Mouse (Mus musculus): ENCODE measurements around the gene E2f8.

The E2f8 gene

DNA sequence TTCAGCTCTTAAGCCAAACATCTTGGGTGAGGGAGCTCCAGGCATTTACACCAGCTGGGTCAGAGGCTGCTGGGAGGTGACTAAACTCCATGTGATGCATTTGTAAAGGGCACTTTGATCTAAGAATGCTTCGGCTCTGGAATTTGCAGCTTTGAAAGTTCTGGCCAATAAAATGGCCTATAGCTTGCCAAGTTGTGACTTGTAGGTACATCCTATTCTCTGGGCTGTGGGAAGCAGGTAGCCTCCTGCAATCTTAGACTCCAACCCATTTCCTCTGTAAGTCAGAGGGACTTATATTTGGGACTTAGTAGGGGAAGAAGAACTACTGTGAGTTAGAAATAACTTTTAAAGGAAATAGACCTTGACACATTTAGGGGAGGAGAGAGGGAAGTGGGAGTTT lies 20.4 kb downstream of the E2f8 start:
- TF ChIP-seq NANOG (IDR thresholded peaks at IDR 0.05; ENCODE audit: borderline replicate concordance, low read length) (no peak), POU5F1 (IDR thresholded peaks at IDR 0.05; ENCODE audit: borderline replicate concordance, low read length) (no peak)

DNA sequence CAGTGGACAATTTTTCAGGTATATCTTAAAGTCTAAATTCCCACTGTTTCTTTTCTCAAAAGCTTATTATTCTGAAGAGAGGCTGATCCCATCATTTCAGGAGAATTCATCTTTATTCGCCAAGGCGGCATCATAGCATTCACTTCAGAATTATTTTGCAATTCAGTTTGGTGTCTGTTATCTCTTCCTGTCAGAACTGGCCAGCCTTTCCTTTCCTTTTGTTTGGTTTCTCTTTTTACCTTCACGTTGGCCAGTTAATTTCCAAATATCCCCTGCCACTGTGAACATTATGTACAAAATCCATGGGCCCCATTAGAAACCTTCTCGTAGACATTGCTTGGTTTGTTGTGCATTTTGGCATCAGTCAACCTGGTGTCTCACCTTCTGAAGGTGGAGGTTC lies 22.0 kb downstream of the E2f8 start:
- no peak overlapping the region for H3K4me3 ChIP-seq (replicated peaks; ENCODE audit: low read length)
- no peaks in the 10 kb centered on the region for H3K9me3 ChIP-seq (ENCODE audit: low read length)
- TF ChIP-seq POU5F1 (IDR thresholded peaks at IDR 0.05; ENCODE audit: borderline replicate concordance, low read length) (no peak), CTCF (conservative IDR thresholded peaks at IDR 0.05; ENCODE audit: low read length) (no peak), NANOG (IDR thresholded peaks at IDR 0.05; ENCODE audit: borderline replicate concordance, low read length) (no peak)
- no peaks in the 10 kb centered on the region for H3K27me3 ChIP-seq (ENCODE audit: insufficient read depth, low read length)
- H3K36me3 ChIP-seq (ENCODE audit: insufficient read depth, low read length) = peaks cover 10% of the 10 kb centered on the region; the same call in 1 of the 2 replicates
- H3K4me1 ChIP-seq (replicated peaks; ENCODE audit: low read depth, low read length) = peaks cover 3% of the 10 kb centered on the region; the same call in 1 of the 2 replicates

More for the DNA sequence above, 20.4 kb downstream of the E2f8 start:
- no peaks in the 10 kb centered on the region for H3K27me3 ChIP-seq (ENCODE audit: insufficient read depth, low read length)
- peaks cover 3% of the 10 kb centered on the region; the same call in 1 of the 2 replicates for H3K4me1 ChIP-seq (replicated peaks; ENCODE audit: low read depth, low read length)
- H3K36me3 ChIP-seq (ENCODE audit: insufficient read depth, low read length) = peaks cover 23% of the 10 kb centered on the region
- no peak overlapping the region for H3K4me3 ChIP-seq (replicated peaks; ENCODE audit: low read length)
- H3K9me3 ChIP-seq (ENCODE audit: low read length) = no peaks in the 10 kb centered on the region

DNA sequence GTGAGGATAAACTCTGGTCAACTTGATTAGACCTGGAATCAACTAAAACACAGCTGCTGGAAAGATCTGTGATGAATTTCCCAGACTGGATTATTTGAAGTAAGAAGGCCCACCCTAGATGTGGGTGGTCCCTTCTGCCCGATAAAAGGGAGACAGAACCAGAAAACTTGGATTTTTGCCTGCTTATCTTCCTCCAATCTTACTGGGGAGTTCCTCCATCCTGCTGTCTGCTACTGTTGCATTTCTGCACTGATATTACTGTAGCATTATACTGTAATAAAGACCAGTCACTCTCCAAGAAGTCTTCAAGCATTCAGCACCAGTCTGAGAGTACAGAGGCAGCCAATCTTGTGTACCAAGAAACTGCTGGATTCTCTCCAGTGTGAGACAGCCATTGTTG lies 23.1 kb downstream of the E2f8 start:
- Histone ChIP-seq H3K4me3 (replicated peaks; ENCODE audit: low read length) (no peak overlapping the region), H3K36me3 (ENCODE audit: insufficient read depth, low read length) (no peaks in the 10 kb centered on the region), H3K4me1 (replicated peaks; ENCODE audit: low read depth, low read length) (peaks cover 5% of the 10 kb centered on the region; the same call in 1 of the 2 replicates), H3K9me3 (ENCODE audit: low read length) (no peaks in the 10 kb centered on the region), H3K27me3 (ENCODE audit: insufficient read depth, low read length) (no peaks in the 10 kb centered on the region)
- no peak for TF ChIP-seq NANOG (IDR thresholded peaks at IDR 0.05; ENCODE audit: borderline replicate concordance, low read length)
- TF ChIP-seq CTCF (conservative IDR thresholded peaks at IDR 0.05; ENCODE audit: low read length) = no peak

DNA sequence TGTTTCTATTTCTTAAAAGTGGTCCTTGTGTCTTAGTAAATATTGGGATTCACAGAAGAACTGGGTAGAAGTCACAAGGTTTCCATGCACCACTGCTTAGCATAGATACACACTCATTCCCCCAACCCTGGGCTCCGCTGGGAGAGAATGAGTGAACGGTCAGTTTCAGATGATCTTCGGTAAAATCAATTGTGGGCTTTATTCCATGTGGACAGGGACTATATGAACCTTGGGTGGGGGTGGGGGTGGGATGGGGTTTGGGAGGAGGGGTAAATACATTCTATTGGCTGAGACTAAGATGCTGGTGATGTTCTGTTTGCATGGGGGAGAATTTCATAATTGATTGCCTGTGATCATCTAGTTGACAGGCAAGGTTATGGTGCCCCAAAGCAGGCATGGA lies 25.9 kb downstream of the E2f8 start:
- no peak for TF ChIP-seq NANOG (IDR thresholded peaks at IDR 0.05; ENCODE audit: borderline replicate concordance, low read length)
- TF ChIP-seq POU5F1 (IDR thresholded peaks at IDR 0.05; ENCODE audit: borderline replicate concordance, low read length) = no peak
- TF ChIP-seq CTCF (conservative IDR thresholded peaks at IDR 0.05; ENCODE audit: low read length) = no peak
- no peaks in the 10 kb centered on the region for H3K9me3 ChIP-seq (ENCODE audit: low read length)

DNA sequence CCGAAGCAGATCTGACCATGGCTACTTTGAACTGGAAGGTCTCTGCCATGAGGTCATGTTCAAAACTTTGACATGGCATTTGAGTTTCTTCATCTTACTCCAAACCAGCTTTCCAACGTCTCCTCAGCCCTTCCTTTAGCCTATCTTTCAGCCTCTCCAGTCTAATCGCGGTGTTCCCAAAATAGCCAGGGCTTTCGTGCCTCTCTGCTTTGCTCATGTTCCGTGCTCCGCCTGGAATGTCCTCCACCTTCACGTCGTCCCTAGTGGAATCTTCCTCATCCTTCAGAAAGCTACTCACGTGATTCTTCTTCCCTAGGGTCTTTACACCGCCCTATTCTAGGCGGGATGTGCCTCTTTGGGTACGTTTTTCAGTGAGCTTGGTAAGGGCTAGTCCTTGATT lies 27.9 kb downstream of the E2f8 start:
- no peak for TF ChIP-seq POU5F1 (IDR thresholded peaks at IDR 0.05; ENCODE audit: borderline replicate concordance, low read length)
- no peak for TF ChIP-seq NANOG (IDR thresholded peaks at IDR 0.05; ENCODE audit: borderline replicate concordance, low read length)
- TF ChIP-seq CTCF (conservative IDR thresholded peaks at IDR 0.05; ENCODE audit: low read length) = no peak
- Histone ChIP-seq H3K27me3 (ENCODE audit: insufficient read depth, low read length) (no peaks in the 10 kb centered on the region), H3K9me3 (ENCODE audit: low read length) (no peaks in the 10 kb centered on the region), H3K4me1 (replicated peaks; ENCODE audit: low read depth, low read length) (peaks cover 12% of the 10 kb centered on the region; the same call in 1 of the 2 replicates), H3K36me3 (ENCODE audit: insufficient read depth, low read length) (no peaks in the 10 kb centered on the region), H3K4me3 (replicated peaks; ENCODE audit: low read length) (no peak overlapping the region)

More for the DNA sequence above, 25.9 kb downstream of the E2f8 start:
- Histone ChIP-seq H3K36me3 (ENCODE audit: insufficient read depth, low read length) (no peaks in the 10 kb centered on the region), H3K27me3 (ENCODE audit: insufficient read depth, low read length) (no peaks in the 10 kb centered on the region), H3K4me1 (replicated peaks; ENCODE audit: low read depth, low read length) (peaks cover 12% of the 10 kb centered on the region; the same call in 1 of the 2 replicates), H3K4me3 (replicated peaks; ENCODE audit: low read length) (no peak overlapping the region)

DNA sequence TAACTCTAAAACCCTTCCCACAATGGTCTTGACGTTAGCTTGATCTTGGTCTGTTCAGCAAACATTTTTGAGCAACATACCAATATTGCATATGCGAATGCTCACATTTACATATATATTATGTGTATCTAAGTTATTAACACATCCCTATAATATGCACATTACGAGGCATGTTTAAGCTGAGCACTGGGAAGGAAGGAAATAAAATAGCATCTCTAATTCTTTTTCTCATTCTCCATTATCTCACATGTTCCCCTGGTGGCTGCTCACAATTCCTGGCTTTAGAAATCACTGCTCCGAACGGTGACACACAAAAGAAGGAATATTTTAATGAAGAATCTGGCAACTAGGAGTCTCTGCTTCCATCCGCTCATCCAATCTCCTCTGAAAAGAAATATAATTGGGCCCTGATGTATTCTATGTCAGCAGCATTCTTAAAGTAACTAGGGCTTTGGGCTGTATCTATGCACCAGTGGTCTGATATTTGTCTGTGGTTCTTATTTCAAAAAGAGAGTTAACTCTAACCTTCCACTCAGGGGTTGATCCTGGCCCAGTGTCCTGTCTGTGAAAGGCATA lies 29.8 kb downstream of the E2f8 start:
- Histone ChIP-seq H3K9me3 (ENCODE audit: low read length) (no peaks in the 10 kb centered on the region), H3K4me3 (replicated peaks; ENCODE audit: low read length) (no peak overlapping the region), H3K4me1 (replicated peaks; ENCODE audit: low read depth, low read length) (peaks cover 18% of the 10 kb centered on the region), H3K36me3 (ENCODE audit: insufficient read depth, low read length) (no peaks in the 10 kb centered on the region), H3K27me3 (ENCODE audit: insufficient read depth, low read length) (no peaks in the 10 kb centered on the region)
- TF ChIP-seq NANOG (IDR thresholded peaks at IDR 0.05; ENCODE audit: borderline replicate concordance, low read length) = no peak
- no peak for TF ChIP-seq CTCF (conservative IDR thresholded peaks at IDR 0.05; ENCODE audit: low read length)
- no peak for TF ChIP-seq POU5F1 (IDR thresholded peaks at IDR 0.05; ENCODE audit: borderline replicate concordance, low read length)

DNA sequence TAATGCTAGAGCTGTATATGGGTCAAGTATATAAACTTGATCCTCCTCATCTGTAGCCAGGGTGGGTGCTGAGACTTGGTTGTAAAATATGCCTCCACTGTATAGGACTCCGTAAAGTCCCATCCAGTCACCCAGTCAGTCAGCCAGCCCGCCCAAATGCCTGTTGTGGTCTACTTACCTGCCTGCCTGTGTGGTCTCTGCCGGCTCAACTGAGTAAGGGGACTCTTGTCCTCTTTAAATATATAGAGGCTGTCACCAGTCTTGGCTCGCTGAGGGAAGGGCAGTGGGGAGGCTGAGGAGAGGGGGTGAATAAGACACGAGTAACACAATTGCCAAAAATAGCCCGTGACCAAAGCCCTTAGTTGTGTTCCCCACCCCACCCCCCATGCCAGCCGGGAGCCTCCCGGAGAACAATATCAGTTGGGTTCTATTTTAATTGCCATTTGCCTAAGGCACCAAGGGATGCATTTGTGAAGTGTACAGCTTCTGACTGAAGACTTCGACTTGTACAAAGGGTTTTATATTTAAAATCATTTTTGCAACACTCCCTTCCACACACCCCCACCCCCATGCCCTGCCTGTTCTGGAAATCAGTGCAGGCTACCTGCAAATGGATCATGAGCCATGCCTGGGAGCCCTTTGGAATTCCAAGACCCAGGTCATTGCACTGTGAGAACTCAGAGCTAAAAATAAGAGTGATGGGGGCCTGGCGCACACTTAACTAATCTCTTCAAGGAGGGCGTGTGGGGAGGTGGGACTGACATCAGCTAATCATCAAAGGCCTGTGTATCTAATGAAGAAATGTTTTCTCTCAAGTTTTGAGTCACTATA lies 33.4 kb downstream of the E2f8 start, which contains the start of gene Csrp3:
TSS of gene Csrp3 (minus strand) at position 214 of the 831 bp plus-strand sequence.
- Histone ChIP-seq H3K4me1 (replicated peaks; ENCODE audit: low read depth, low read length) (peaks cover 10% of the 10 kb centered on the region), H3K27me3 (ENCODE audit: insufficient read depth, low read length) (peaks cover 3% of the 10 kb centered on the region; the same call in 1 of the 2 replicates), H3K36me3 (ENCODE audit: insufficient read depth, low read length) (no peaks in the 10 kb centered on the region), H3K9me3 (ENCODE audit: low read length) (no peaks in the 10 kb centered on the region), H3K4me3 (replicated peaks; ENCODE audit: low read length) (no peak within 1 kb of the TSS)
- TF ChIP-seq POU5F1 (IDR thresholded peaks at IDR 0.05; ENCODE audit: borderline replicate concordance, low read length) (no peak), NANOG (IDR thresholded peaks at IDR 0.05; ENCODE audit: borderline replicate concordance, low read length) (no peak), CTCF (conservative IDR thresholded peaks at IDR 0.05; ENCODE audit: low read length) (no peak)

DNA sequence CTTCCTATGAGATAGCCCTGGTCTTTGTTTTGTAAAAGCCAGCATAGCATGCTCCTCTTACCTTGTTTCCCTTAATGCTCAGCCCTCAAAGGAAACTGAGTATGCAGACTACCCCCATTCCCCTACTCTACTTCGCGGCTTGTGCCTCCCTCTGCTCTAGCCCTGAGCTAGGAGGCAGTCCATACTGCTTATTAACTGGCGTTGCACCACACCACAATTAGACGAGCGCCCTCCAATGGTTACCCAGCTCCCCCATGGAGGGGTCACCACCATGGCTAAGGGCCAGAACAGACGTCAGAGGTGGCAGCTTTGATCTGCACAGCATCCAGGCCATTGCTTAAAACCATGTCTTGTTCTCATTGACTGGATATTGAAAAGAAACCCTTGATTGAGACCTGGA lies 34.6 kb downstream of the E2f8 start:
- H3K9me3 ChIP-seq (ENCODE audit: low read length) = no peaks in the 10 kb centered on the region
- no peaks in the 10 kb centered on the region for H3K36me3 ChIP-seq (ENCODE audit: insufficient read depth, low read length)
- H3K27me3 ChIP-seq (ENCODE audit: insufficient read depth, low read length) = peaks cover 3% of the 10 kb centered on the region; the same call in 1 of the 2 replicates
- no peak overlapping the region for H3K4me3 ChIP-seq (replicated peaks; ENCODE audit: low read length)
- peaks cover 5% of the 10 kb centered on the region; the same call in 1 of the 2 replicates for H3K4me1 ChIP-seq (replicated peaks; ENCODE audit: low read depth, low read length)
- no peak for TF ChIP-seq CTCF (conservative IDR thresholded peaks at IDR 0.05; ENCODE audit: low read length)
- no peak for TF ChIP-seq NANOG (IDR thresholded peaks at IDR 0.05; ENCODE audit: borderline replicate concordance, low read length)
- no peak for TF ChIP-seq POU5F1 (IDR thresholded peaks at IDR 0.05; ENCODE audit: borderline replicate concordance, low read length)
